In the genomic region with DNA sequence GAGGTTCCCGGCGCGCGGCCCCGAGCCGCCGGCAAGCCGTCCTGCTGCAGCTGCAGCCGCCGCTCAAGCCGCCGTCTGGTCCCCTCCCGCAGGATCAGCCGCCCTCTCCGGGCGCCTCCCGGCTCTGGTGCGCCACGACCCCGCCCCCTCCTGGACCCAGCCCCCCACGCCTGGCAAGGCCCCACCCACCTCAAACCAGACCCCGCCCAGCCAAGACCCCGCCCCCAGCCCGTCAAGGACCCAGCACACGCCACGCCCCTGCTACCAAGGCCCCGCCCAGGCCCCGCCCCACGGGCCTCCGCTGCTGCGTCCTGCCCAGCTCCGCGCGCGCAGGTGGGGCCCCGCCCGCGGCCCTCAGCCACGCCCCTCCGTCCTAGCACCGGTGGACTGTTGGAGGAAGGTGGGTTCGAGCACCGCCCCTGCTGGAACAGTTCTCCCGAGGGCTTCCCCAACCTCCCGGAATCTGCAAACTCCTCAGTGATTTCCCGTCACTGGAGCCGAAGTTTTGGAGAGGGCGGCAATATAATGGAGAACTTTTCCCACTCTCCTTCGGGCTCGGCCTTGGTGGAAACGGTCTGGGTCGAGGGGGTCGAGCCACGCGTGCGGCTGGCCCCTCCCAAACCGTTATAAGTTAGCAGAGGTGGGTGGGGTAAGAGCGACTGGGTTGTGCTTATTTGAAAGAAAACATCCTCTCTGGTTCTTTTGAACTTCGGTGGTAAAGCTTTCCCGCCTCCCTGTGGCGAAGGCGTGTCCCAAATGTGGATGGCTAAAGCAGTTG, we compare ENCODE assay signal across 8 mouse cellular contexts. TPM values are rescaled to one million over a fixed set of nuclear protein-coding genes. Genes with fewer than 3 reads are reported as not detected.
A peak's percentile ranks its signal among the peaks of the same experiment; 100 is the strongest.
DNase-seq lines count a peak whose midpoint lies in the region; ATAC-seq and TF ChIP-seq lines count a peak whose summit lies in the region.

Gene Rassf3 (minus strand): TSS at position 158 of the 778 bp plus-strand sequence.

- peak within 1 kb of the TSS; percentile 91 for H3K27ac ChIP-seq in embryonic facial prominence, embryonic 13.5 days
- peak within 1 kb of the TSS; percentile 91 for H3K27ac ChIP-seq in kidney, adult 2 months (ENCODE audit: insufficient read depth, low read depth, low read length)
- H3K27ac ChIP-seq in limb, embryonic 13.5 days = peak within 1 kb of the TSS; percentile 76
- no peak within 1 kb of the TSS; the same call in 1 of the 2 replicates for H3K27ac ChIP-seq in midbrain, embryonic 15.5 days

- peak; percentile 94 for DNase-seq in A20 (ENCODE audit: low read depth, low spot score)
- peak; percentile 92 to 97 for DNase-seq in adrenal gland, postnatal 4 days (ENCODE audit: low spot score in 2 of 2)
- DNase-seq in heart, adult 18-20 months = peak; percentile 96
- peak; percentile 97 for DNase-seq in kidney, adult 2 months
- DNase-seq in spleen, adult 18-20 months = peak; percentile 96 to 99

- no peaks in the 10 kb centered on the region for H3K36me3 ChIP-seq in embryonic facial prominence, embryonic 13.5 days
- H3K36me3 ChIP-seq in kidney, adult 2 months (ENCODE audit: control insufficient read depth, insufficient read depth, low read length) = no peaks in the 10 kb centered on the region
- H3K36me3 ChIP-seq in limb, embryonic 13.5 days = no peaks in the 10 kb centered on the region
- H3K36me3 ChIP-seq in midbrain, embryonic 15.5 days (replicated peaks) = no peaks in the 10 kb centered on the region

- H3K4me3 ChIP-seq in embryonic facial prominence, embryonic 13.5 days = peak within 1 kb of the TSS; percentile 92
- peak within 1 kb of the TSS; percentile 76 for H3K4me3 ChIP-seq in kidney, adult 2 months (ENCODE audit: insufficient read depth, low read depth, low read length)
- peak within 1 kb of the TSS; percentile 83 for H3K4me3 ChIP-seq in limb, embryonic 13.5 days
- peak within 1 kb of the TSS; percentile 63 for H3K4me3 ChIP-seq in midbrain, embryonic 15.5 days

- no peaks in the 10 kb centered on the region for H3K9me3 ChIP-seq in embryonic facial prominence, embryonic 13.5 days
- H3K9me3 ChIP-seq in limb, embryonic 13.5 days = no peaks in the 10 kb centered on the region
- no peaks in the 10 kb centered on the region for H3K9me3 ChIP-seq in midbrain, embryonic 15.5 days

- peak; percentile 68 for TF ChIP-seq POLR2A in kidney, adult 2 months (IDR thresholded peaks at IDR 0.05; ENCODE audit: low read depth, low read length)

- peaks cover 39% of the 10 kb centered on the region for H3K4me1 ChIP-seq in embryonic facial prominence, embryonic 13.5 days
- H3K4me1 ChIP-seq in kidney, adult 2 months (ENCODE audit: control insufficient read depth, insufficient read depth, low read length) = peaks cover 15% of the 10 kb centered on the region; the same call in 1 of the 2 replicates
- peaks cover 42% of the 10 kb centered on the region for H3K4me1 ChIP-seq in limb, embryonic 13.5 days
- H3K4me1 ChIP-seq in midbrain, embryonic 15.5 days = peaks cover 26% of the 10 kb centered on the region

- H3K4me2 ChIP-seq in embryonic facial prominence, embryonic 13.5 days = peak within 1 kb of the TSS; percentile 75
- peak within 1 kb of the TSS; percentile 86 for H3K4me2 ChIP-seq in limb, embryonic 13.5 days (replicated peaks)
- peak within 1 kb of the TSS; percentile 85 for H3K4me2 ChIP-seq in midbrain, embryonic 15.5 days

- no peaks in the 10 kb centered on the region for H3K27me3 ChIP-seq in embryonic facial prominence, embryonic 13.5 days
- H3K27me3 ChIP-seq in kidney, adult 2 months (replicated peaks; ENCODE audit: control insufficient read depth, insufficient read depth, low read length) = no peaks in the 10 kb centered on the region
- no peaks in the 10 kb centered on the region for H3K27me3 ChIP-seq in limb, embryonic 13.5 days
- H3K27me3 ChIP-seq in midbrain, embryonic 15.5 days (replicated peaks) = peaks cover 18% of the 10 kb centered on the region

- peak within 1 kb of the TSS; percentile 94 for H3K9ac ChIP-seq in embryonic facial prominence, embryonic 13.5 days
- peak within 1 kb of the TSS; percentile 84 for H3K9ac ChIP-seq in limb, embryonic 13.5 days
- H3K9ac ChIP-seq in midbrain, embryonic 15.5 days = peak within 1 kb of the TSS; percentile 59

- TF ChIP-seq CTCF in kidney, adult 2 months (conservative IDR thresholded peaks at IDR 0.05; ENCODE audit: insufficient read depth, insufficient read length, low read depth, low read length) = peak; percentile 35; the same call in 1 of the 2 replicates

- WGBS in embryonic facial prominence, embryonic 13.5 days = under 1% methylated on average over 55 of the region's 62 CpGs
- 3% methylated on average over 60 of the region's 62 CpGs for WGBS in kidney, adult 2 months
- WGBS in limb, embryonic 13.5 days = under 1% methylated on average over 55 of the region's 62 CpGs
- WGBS in midbrain, embryonic 15.5 days = 2% methylated on average over 51 of the region's 62 CpGs

- ATAC-seq in embryonic facial prominence, embryonic 13.5 days (ENCODE audit: insufficient number of reproducible peaks, insufficient read depth, low FRiP score, low TSS enrichment, low read depth) = peak; percentile 94
- peak; percentile 94 for ATAC-seq in limb, embryonic 13.5 days (ENCODE audit: low FRiP score, low read depth)
- ATAC-seq in midbrain, embryonic 15.5 days (replicated peaks) = peak; percentile 92

RNA-seq across cellular contexts. Expression of gene Rassf3, which starts in this region (rescaled TPM):
- 10 to 100 TPM; 37.6 to 44.5 TPM for total RNA-seq in adrenal gland, postnatal 4 days (2021)
- 17.7 and 20.8 TPM in 2 replicates for polyA plus RNA-seq in embryonic facial prominence, embryonic 13.5 days (2015; fragmentation: Nextera tagmentation; extraction: Ambion mirVana)
- total RNA-seq in heart, adult 18-20 months (2021) = 100 to 1,000 TPM; 131 to 138 TPM
- 31.1 and 35.3 TPM in 2 replicates for polyA plus RNA-seq in kidney, adult 2 months (2012; rRNA removed)
- 17.8 and 18.1 TPM in 2 replicates for polyA plus RNA-seq in limb, embryonic 13.5 days (2015; fragmentation: Nextera tagmentation; extraction: Ambion mirVana)
- polyA plus RNA-seq in midbrain, embryonic 15.5 days (2015; fragmentation: Nextera tagmentation; extraction: Ambion mirVana) = 4.2 and 4.4 TPM in 2 replicates
